Mouse (Mus musculus) bone marrow, adult 2 months (tissue): ENCODE measurements around the gene Rpl18. TPM values are rescaled to one million over a fixed set of nuclear protein-coding genes. Genes with fewer than 3 reads are reported as not detected.
A peak's percentile ranks its signal among the peaks of the same experiment; 100 is the strongest.

Experiments
- H3K27ac ChIP-seq: fragments of 200-500 bp; 2 replicates; pipeline ENCODE4 v1.5.1; 2012; ENCODE audit warnings: low read depth, mild to moderate bottlenecking, control low read depth, inconsistent platforms, low read length; ENCODE audit not compliant: control insufficient read depth, poor library complexity, insufficient read depth
- H3K4me1 ChIP-seq: fragments of 200-500 bp; 2 replicates; pipeline ENCODE4 v1.6.1; 2011; ENCODE audit warnings: low read length; ENCODE audit not compliant: control insufficient read depth, insufficient read depth
- H3K4me3 ChIP-seq: fragments of 200-500 bp; replicated peaks from 2 replicates; pipeline ENCODE3; 2011; ENCODE audit warnings: mild to moderate bottlenecking, low read depth, low read length, control low read depth; ENCODE audit not compliant: control insufficient read depth
- CTCF ChIP-seq: fragments of 200-500 bp; IDR thresholded peaks from 2 replicates; pipeline ENCODE4 v1.5.1; 2011; ENCODE audit warnings: low read length, control low read depth; ENCODE audit not compliant: control insufficient read depth, insufficient read depth
- POLR2A ChIP-seq: fragments of 200-500 bp; IDR thresholded peaks from 2 replicates; pipeline ENCODE4 v1.6.1; 2011; ENCODE audit warnings: low read depth, mild to moderate bottlenecking, control low read depth, low read length, borderline replicate concordance; ENCODE audit not compliant: control insufficient read depth
- WGBS: fragments of 180-500 bp; shearing (Covaris S2); methylation state at CpG from one replicate; pipeline ENCODE4 v1.1.7; 2018; 5-methylcytosine and 5-hydroxymethylcytosine counted together
- polyA plus RNA-seq: library from polyadenylated mRNA; stranded (reverse); fragments of >200 nt; gene quantifications from 2 replicates; pipeline ENCODE4 v1.2.4, GENCODE M21; 2011; ENCODE audit warnings: low replicate concordance; ENCODE audit not compliant: missing spikeins, insufficient read depth, insufficient read length

Rpl18 gene
- polyA plus RNA-seq, 1 experiment = 916 TPM

DNA sequence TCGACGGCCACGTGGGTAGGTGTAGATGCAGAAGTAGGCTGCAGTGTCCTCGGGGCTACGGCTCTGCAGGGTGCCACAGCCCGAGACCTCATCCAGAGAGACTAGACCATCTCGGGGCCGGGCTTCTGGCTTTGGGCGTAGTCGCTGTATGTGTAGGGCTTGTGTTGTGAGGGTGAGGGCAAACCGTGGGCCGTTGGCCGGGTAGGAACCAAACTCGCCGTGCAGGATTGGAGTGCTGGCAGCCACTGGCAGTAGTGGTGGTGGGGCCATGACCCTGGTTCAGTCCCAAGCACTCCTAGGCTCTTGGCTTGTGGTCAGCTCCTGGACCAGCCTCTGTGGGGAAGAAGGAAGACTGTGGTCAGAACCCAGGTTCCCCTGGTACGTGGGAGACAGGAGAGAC, 1.9 kb upstream of the Rpl18 start:
- Histone ChIP-seq H3K4me1 (peaks cover 9% of the 10 kb centered on the region), H3K4me3 (no peak overlapping the region), H3K27ac (no peak overlapping the region)
- no peak for TF ChIP-seq POLR2A
- no peak for TF ChIP-seq CTCF
- WGBS = 90% methylated on average over 16 of the region's 16 CpGs

GRCm38 (mm10) chr7:45713881-45714520, 1.3 kb upstream of the Rpl18 start:
- Histone ChIP-seq H3K27ac (no peak overlapping the region), H3K4me3 (no peak overlapping the region), H3K4me1 (peaks cover 6% of the 10 kb centered on the region; the same call in 1 of the 2 replicates)
- TF ChIP-seq CTCF = no peak
- TF ChIP-seq POLR2A = no peak
- 84% methylated on average over 6 of the region's 6 CpGs for WGBS

GRCm38 (mm10) chr7:45714630-45715089, 597 bp upstream of the Rpl18 start:
- Histone ChIP-seq H3K27ac (peak overlapping the region; percentile 49), H3K4me1 (peaks cover 4% of the 10 kb centered on the region; the same call in 1 of the 2 replicates), H3K4me3 (peak overlapping the region; percentile 83)
- WGBS = 10% methylated on average over 14 of the region's 14 CpGs
- no peak for TF ChIP-seq POLR2A
- TF ChIP-seq CTCF = no peak

- no peak for TF ChIP-seq CTCF
- TF ChIP-seq POLR2A = peak; percentile 32; the same call in 1 of the 2 replicates
- Histone ChIP-seq H3K4me3 (peak overlapping the region; percentile 72), H3K4me1 (peaks cover 4% of the 10 kb centered on the region; the same call in 1 of the 2 replicates), H3K27ac (peak overlapping the region; percentile 88)
- 31% methylated on average over 19 of the region's 19 CpGs for WGBS
Measured at GRCm38 (mm10) chr7:45715741-45716459, 643 bp downstream of the Rpl18 start.

DNA sequence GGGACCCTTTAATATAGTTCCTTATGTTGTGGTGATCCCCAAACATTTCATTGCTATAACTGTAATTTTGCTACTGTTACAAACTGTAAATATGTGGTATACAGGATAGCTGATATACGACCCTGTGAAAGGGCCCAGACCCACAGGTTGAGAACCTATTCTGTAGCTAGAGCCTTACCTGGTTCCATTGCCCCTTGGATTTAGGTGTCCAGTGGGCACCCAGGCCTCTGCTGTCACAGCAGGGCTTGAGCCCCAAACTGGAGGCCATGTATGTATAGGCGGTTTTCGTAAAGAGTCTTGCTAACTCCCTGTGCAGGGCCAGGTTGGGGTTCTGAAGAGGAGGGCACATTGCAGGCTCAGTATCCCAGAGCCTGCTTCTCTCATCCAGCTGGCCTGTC, 1.2 kb downstream of the Rpl18 start:
- WGBS = 67% methylated on average over 3 of the region's 3 CpGs
- TF ChIP-seq POLR2A = no peak
- no peak for TF ChIP-seq CTCF
- H3K27ac ChIP-seq = peak overlapping the region; percentile 88
- H3K4me3 ChIP-seq = peak overlapping the region; percentile 52
- peaks cover 4% of the 10 kb centered on the region; the same call in 1 of the 2 replicates for H3K4me1 ChIP-seq

- WGBS = 4% methylated on average over 31 of the region's 31 CpGs
- TF ChIP-seq POLR2A = no peak
- no peak for TF ChIP-seq CTCF
- Histone ChIP-seq H3K27ac (peak overlapping the region; percentile 94), H3K4me1 (peaks cover 4% of the 10 kb centered on the region; the same call in 1 of the 2 replicates), H3K4me3 (peak overlapping the region; percentile 84)
Measured at GRCm38 (mm10) chr7:45716952-45717917, 2.0 kb downstream of the Rpl18 start.

DNA sequence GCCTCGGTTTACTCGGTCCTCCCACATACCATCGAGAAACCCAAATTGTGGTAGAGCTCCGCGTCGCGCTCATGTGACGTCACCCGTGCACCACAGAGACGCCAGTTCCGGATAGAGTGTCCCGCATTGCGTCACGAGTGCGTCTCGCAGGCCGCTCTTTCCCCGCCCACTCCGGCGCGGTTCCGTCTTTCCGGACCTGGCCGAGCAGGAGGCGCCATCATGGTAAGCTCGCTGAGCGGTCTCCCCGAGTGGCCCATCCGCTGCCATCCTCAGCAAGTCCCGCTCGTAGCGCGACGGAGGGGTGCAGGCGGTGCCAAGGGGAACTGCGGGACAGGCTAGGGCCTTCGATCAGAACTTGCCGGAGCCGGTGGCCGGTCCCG, 2.7 kb downstream of the Rpl18 start, which contains the start of gene Sphk2:
Gene Sphk2 (minus strand): TSS at position 85 of the 380 bp plus-strand sequence.
- under 1% methylated on average over 41 of the region's 41 CpGs for WGBS
- TF ChIP-seq CTCF = peak; percentile 15; the same call in 1 of the 2 replicates
- TF ChIP-seq POLR2A = peak; percentile 96
- H3K4me3 ChIP-seq = peak within 1 kb of the TSS; percentile 84

More for the DNA sequence above, 2.7 kb downstream of the Rpl18 start, which contains the start of gene Sphk2:
- Histone ChIP-seq H3K27ac (peak within 1 kb of the TSS; percentile 94), H3K4me1 (peaks cover 4% of the 10 kb centered on the region; the same call in 1 of the 2 replicates)
